Mouse (Mus musculus) bone marrow, adult 2 months (tissue): ENCODE results near the gene Crhbp. TPM values are rescaled to one million over a fixed set of nuclear protein-coding genes. Genes with fewer than 3 reads are reported as not detected.

Experiments used
- H3K27ac ChIP-seq: fragments of 200-500 bp; 2 replicates; pipeline ENCODE4 v1.5.1; 2012; ENCODE audit warnings: low read depth, mild to moderate bottlenecking, control low read depth, inconsistent platforms, low read length; ENCODE audit not compliant: control insufficient read depth, poor library complexity, insufficient read depth
- H3K4me1 ChIP-seq: fragments of 200-500 bp; 2 replicates; pipeline ENCODE4 v1.6.1; 2011; ENCODE audit warnings: low read length; ENCODE audit not compliant: control insufficient read depth, insufficient read depth
- H3K4me3 ChIP-seq: fragments of 200-500 bp; replicated peaks from 2 replicates; pipeline ENCODE3; 2011; ENCODE audit warnings: mild to moderate bottlenecking, low read depth, low read length, control low read depth; ENCODE audit not compliant: control insufficient read depth
- CTCF ChIP-seq: fragments of 200-500 bp; IDR thresholded peaks from 2 replicates; pipeline ENCODE4 v1.5.1; 2011; ENCODE audit warnings: low read length, control low read depth; ENCODE audit not compliant: control insufficient read depth, insufficient read depth
- POLR2A ChIP-seq: fragments of 200-500 bp; IDR thresholded peaks from 2 replicates; pipeline ENCODE4 v1.6.1; 2011; ENCODE audit warnings: low read depth, mild to moderate bottlenecking, control low read depth, low read length, borderline replicate concordance; ENCODE audit not compliant: control insufficient read depth
- WGBS: fragments of 180-500 bp; shearing (Covaris S2); methylation state at CpG from one replicate; pipeline ENCODE4 v1.1.7; 2018; 5-methylcytosine and 5-hydroxymethylcytosine counted together
- polyA plus RNA-seq: library from polyadenylated mRNA; stranded (reverse); fragments of >200 nt; gene quantifications from 2 replicates; pipeline ENCODE4 v1.2.4, GENCODE M21; 2011; ENCODE audit warnings: low replicate concordance; ENCODE audit not compliant: missing spikeins, insufficient read depth, insufficient read length

Crhbp gene
- not detected in 2 replicates for polyA plus RNA-seq

DNA sequence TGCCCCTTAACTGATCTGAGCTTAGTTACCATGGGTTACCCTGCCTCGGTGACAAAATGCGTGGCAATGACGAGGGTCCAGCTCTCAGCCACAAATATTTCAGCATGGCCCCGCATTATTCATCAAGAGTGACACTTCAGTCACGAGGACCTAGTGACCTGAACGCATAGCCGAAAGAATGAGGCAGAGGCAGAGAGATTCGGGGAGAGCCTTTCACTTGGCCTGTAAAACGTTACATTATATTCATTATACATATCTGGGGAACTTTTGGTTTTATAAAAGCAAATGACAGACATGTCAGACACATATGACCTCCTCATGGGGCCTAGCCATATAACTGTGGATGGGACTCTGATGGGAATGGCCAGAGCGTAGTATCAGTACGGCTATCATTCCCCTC is at the start of gene Crhbp:
Gene Crhbp (minus strand): TSS at position 101 of the 400 bp plus-strand sequence.
- H3K27ac ChIP-seq: no peak within 1 kb of the TSS
- no peaks in the 10 kb centered on the region for H3K4me1 ChIP-seq
- WGBS: 68% methylated on average over 11 of the region's 11 CpGs
- no peak within 1 kb of the TSS for H3K4me3 ChIP-seq
- TF ChIP-seq CTCF (no peak), POLR2A (no peak)

DNA sequence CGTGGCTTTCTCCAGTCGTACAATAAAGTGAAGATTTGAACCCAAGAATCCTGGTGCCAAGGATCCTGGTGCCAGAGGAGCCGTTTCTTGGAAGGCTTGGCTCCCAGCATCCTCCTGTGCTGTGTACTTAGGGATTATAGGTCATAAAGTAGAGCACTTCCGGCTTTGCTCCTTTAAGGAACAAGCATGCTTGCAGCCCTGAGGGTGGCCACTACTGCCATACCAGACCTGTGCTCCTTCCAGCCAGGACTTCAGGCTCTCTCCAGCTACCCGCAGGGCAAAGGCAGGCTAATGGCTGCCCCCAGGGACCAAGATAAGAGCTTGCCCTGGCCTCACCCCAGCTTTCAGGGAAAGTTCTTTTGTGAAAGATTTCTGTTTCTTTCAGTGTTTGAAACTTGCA is 48.6 kb upstream of the Crhbp start:
- TF ChIP-seq POLR2A (no peak), CTCF (no peak)
- 72% methylated on average over 5 of the region's 5 CpGs for WGBS
- H3K4me3 ChIP-seq: no peak overlapping the region

GRCm38 (mm10) chr13:95491327-95491726 is 46.6 kb upstream of the Crhbp start:
- 80% methylated on average over 11 of the region's 11 CpGs for WGBS
- Histone ChIP-seq H3K4me3 (no peak overlapping the region), H3K27ac (no peak overlapping the region), H3K4me1 (peaks cover 4% of the 10 kb centered on the region)
- TF ChIP-seq CTCF (no peak), POLR2A (no peak)

More for the DNA sequence above, 48.6 kb upstream of the Crhbp start:
- Histone ChIP-seq H3K27ac (no peak overlapping the region), H3K4me1 (peaks cover 4% of the 10 kb centered on the region)

DNA sequence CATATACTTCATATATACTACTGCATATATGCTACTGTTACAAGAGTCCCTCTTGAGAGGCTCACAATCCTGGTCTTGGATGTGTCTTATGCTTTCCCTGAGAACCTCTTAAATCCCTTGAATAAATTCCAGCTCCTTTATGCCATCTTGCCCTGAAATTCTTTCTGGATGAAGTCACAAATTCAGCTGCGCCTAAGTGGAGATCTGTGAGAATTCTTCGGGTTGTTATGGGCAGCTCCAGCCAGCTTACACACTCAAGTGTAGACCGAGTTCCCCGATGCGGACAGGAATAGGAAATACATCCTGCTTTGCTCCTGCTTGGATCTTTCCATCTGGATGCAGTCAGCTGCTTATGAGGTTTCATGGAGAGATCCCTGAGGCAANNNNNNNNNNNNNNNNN is 39.9 kb upstream of the Crhbp start:
- 44% methylated on average over 5 of the region's 5 CpGs for WGBS

DNA sequence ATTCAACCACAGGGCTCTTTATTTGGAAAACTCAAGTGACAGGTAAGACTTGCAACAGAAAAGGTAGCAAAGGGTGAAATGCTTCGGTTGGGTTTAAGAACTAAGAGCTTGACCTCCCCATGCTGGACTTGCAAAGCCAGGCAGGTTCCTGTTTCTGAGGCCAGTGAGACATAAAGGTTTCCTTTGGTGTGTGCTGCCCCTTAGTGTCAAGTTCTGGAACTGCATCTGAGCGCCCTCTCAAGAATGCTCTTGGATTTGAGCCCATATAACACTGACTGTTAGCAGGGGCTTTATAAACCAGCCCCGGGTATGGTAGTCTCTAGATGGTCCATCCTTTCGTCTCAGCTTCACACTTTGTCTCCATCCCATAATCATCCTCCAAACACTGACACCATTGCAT is 36.7 kb upstream of the Crhbp start:
- H3K4me3 ChIP-seq: no peak overlapping the region
- H3K27ac ChIP-seq: no peak overlapping the region
- 7% methylated on average over 4 of the region's 4 CpGs for WGBS
- TF ChIP-seq CTCF (peak; percentile 72), POLR2A (no peak)
- no peaks in the 10 kb centered on the region for H3K4me1 ChIP-seq

More for the DNA sequence above, 39.9 kb upstream of the Crhbp start:
- no peaks in the 10 kb centered on the region for H3K4me1 ChIP-seq
- H3K4me3 ChIP-seq: no peak overlapping the region
- H3K27ac ChIP-seq: no peak overlapping the region
- TF ChIP-seq POLR2A (no peak), CTCF (no peak)

DNA sequence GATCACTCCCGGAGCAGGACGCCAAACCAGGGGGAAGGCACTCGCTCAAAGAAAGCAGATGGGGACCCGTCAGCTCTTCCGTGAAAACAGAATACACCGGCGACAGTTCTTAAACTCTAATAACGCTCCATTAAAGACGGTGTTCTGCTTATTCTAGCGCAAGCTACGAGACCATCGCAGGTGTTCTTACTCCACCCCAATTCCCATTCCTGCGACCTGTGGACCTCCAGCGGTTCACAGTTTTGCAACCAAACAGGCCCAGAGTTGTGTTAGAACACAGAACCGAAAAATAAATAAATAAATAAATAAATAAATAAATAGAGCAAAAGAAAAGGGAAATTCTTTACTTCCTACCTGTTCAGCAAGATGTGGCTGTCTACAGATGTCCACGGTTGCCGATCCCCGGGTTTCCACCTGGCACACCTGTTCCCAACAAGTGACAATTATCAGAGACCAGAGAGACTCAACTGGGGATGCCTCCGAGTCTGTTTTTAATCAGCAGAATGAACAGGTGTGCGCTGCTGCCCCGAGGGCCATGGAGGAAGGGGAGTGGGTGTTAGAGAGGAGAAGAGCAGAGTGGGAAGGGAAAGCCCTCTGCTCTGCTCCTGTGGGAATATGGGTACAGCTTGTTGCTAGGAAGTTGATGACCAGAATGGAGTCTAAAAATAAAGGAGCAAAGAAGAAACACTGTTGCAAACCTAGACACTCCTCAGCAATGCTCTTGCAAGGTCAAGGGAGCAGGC is 34.1 kb upstream of the Crhbp start, which contains the start of gene S100z:
Gene S100z (minus strand): TSS at position 51 of the 743 bp plus-strand sequence.
- H3K4me1 ChIP-seq: no peaks in the 10 kb centered on the region; the same call in 1 of the 2 replicates
- no peak within 1 kb of the TSS for H3K27ac ChIP-seq
- whole genome bisulfite sequencing: 90% methylated on average over 21 of the region's 21 CpGs
- H3K4me3 ChIP-seq: no peak within 1 kb of the TSS
- no peak for TF ChIP-seq CTCF
- TF ChIP-seq POLR2A: no peak

DNA sequence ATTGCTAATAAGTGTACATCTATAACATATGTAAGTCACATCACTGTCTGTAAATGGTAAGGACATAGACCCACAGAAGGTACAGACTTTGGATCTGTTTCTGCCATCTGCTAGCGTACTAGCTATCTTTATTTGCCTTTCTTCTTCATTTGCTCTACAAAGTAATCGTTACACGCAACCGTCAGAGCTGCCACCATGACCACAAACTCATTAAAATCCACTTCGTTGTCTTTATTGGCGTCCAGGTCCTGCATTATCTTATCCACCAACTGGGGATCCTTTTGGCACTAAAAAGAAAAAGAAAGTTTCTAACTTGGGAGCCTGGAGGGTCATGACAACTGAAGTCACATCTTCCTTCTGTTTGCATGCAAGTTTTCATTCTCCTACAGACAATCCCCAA is 32.4 kb upstream of the Crhbp start:
- no peak overlapping the region for H3K4me3 ChIP-seq
- no peak overlapping the region for H3K27ac ChIP-seq
- WGBS: 63% methylated on average over 6 of the region's 6 CpGs
- TF ChIP-seq POLR2A (no peak), CTCF (no peak)
- H3K4me1 ChIP-seq: no peaks in the 10 kb centered on the region; the same call in 1 of the 2 replicates

GRCm38 (mm10) chr13:95475124-95475523 is 30.4 kb upstream of the Crhbp start:
- WGBS: 60% methylated on average over 7 of the region's 7 CpGs
- Histone ChIP-seq H3K4me3 (no peak overlapping the region), H3K27ac (no peak overlapping the region), H3K4me1 (no peaks in the 10 kb centered on the region; the same call in 1 of the 2 replicates)
- TF ChIP-seq POLR2A (no peak), CTCF (no peak)

GRCm38 (mm10) chr13:95474294-95474693 is 29.6 kb upstream of the Crhbp start:
- Histone ChIP-seq H3K4me3 (no peak overlapping the region), H3K27ac (no peak overlapping the region), H3K4me1 (no peaks in the 10 kb centered on the region; the same call in 1 of the 2 replicates)
- TF ChIP-seq POLR2A: no peak
- TF ChIP-seq CTCF: no peak
- WGBS: 60% methylated on average over 3 of the region's 3 CpGs
